Mouse (Mus musculus) mesoderm, embryonic 11.5 days (tissue): ENCODE measurements around the gene Uri1.
A peak's percentile ranks its signal among the peaks of the same experiment; 100 is the strongest.

ENCODE experiments used
- DNase-seq: peaks from one replicate; pipeline ENCODE4 v3.0.0-alpha.2; 2012; ENCODE audit warnings: low read depth, low spot score

The Uri1 gene

GRCm38 (mm10) chr7:38023451-38023850 lies at the start of gene Uri1:
TSS of gene Uri1 (minus strand) at chr7:38023551.
- no peak for DNase-seq

- no peak for DNase-seq
Measured at GRCm38 (mm10) chr7:38071065-38071464, 47.7 kb upstream of the Uri1 start.

- no peak for DNase-seq
Measured at GRCm38 (mm10) chr7:38070663-38071062, 47.3 kb upstream of the Uri1 start.

- DNase-seq: no peak
Measured at GRCm38 (mm10) chr7:38064431-38064830, 41.1 kb upstream of the Uri1 start.

- DNase-seq: peak; percentile 95
Measured at GRCm38 (mm10) chr7:38061060-38061970, 38.0 kb upstream of the Uri1 start.

- no peak for DNase-seq
Measured at GRCm38 (mm10) chr7:38059636-38060330, 36.4 kb upstream of the Uri1 start.

GRCm38 (mm10) chr7:38059096-38059495 lies 35.7 kb upstream of the Uri1 start:
- DNase-seq: no peak

- DNase-seq: no peak
Measured at GRCm38 (mm10) chr7:38055996-38056395, 32.6 kb upstream of the Uri1 start.

- DNase-seq: no peak
Measured at GRCm38 (mm10) chr7:38054246-38054645, 30.9 kb upstream of the Uri1 start.

- DNase-seq: no peak
Measured at GRCm38 (mm10) chr7:38047229-38047628, 23.9 kb upstream of the Uri1 start.

GRCm38 (mm10) chr7:38041244-38041643 lies 17.9 kb upstream of the Uri1 start:
- no peak for DNase-seq

GRCm38 (mm10) chr7:38037586-38037985 lies 14.2 kb upstream of the Uri1 start:
- no peak for DNase-seq

- no peak for DNase-seq
Measured at GRCm38 (mm10) chr7:38031183-38031582, 7.8 kb upstream of the Uri1 start.

GRCm38 (mm10) chr7:38030606-38031005 lies 7.3 kb upstream of the Uri1 start:
- no peak for DNase-seq

GRCm38 (mm10) chr7:38029986-38030385 lies 6.6 kb upstream of the Uri1 start:
- DNase-seq: no peak

- no peak for DNase-seq
Measured at GRCm38 (mm10) chr7:38029083-38029482, 5.7 kb upstream of the Uri1 start.

GRCm38 (mm10) chr7:38027940-38028600 lies 4.7 kb upstream of the Uri1 start:
- no peak for DNase-seq

- DNase-seq: no peak
Measured at GRCm38 (mm10) chr7:38024839-38025238, 1.5 kb upstream of the Uri1 start.

GRCm38 (mm10) chr7:38019770-38020169 lies 3.6 kb downstream of the Uri1 start:
- DNase-seq: no peak

- peak; percentile 94 for DNase-seq
Measured at GRCm38 (mm10) chr7:38019369-38019749, 4.0 kb downstream of the Uri1 start.

- peak; percentile 75 for DNase-seq
Measured at GRCm38 (mm10) chr7:38018416-38019368, 4.7 kb downstream of the Uri1 start.
